Mouse (Mus musculus): ENCODE results near the gene Rab40c.

DNA sequence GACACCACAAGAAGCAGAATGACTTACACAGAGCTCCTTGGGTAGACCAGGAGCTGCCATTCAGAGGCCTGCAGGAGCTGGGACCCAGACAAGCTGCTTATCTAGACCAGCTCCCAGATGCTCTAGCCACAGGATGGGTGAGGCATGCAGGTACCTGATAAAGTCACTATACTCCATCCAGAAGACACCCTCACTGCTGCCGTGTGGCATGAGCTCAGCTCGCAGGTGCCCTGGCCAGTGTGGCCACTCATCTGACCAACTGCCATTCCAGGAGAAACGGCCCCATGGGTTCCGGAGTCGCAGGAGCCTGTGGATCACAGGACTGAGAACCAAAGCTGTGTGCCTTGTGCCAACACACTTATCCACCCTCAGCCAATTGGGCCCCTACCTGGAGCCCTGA lies 42.0 kb upstream of the Rab40c start:
- TF ChIP-seq CTCF (IDR thresholded peaks at IDR 0.05; ENCODE audit: low read depth) = no peak
- TF ChIP-seq EP300 (IDR thresholded peaks at IDR 0.05; ENCODE audit: low read depth) = no peak

Data from heart, postnatal 0 days (tissue).